Mouse (Mus musculus) bone marrow, adult 2 months (tissue): ENCODE results near the gene Cnnm4. TPM values are rescaled to one million over a fixed set of nuclear protein-coding genes. Genes with fewer than 3 reads are reported as not detected.
A peak's percentile ranks its signal among the peaks of the same experiment; 100 is the strongest.

ENCODE experiments used
- H3K27ac ChIP-seq: fragments of 200-500 bp; 2 replicates; pipeline ENCODE4 v1.5.1; 2012; ENCODE audit warnings: low read depth, mild to moderate bottlenecking, control low read depth, inconsistent platforms, low read length; ENCODE audit not compliant: control insufficient read depth, poor library complexity, insufficient read depth
- H3K4me1 ChIP-seq: fragments of 200-500 bp; 2 replicates; pipeline ENCODE4 v1.6.1; 2011; ENCODE audit warnings: low read length; ENCODE audit not compliant: control insufficient read depth, insufficient read depth
- H3K4me3 ChIP-seq: fragments of 200-500 bp; replicated peaks from 2 replicates; pipeline ENCODE3; 2011; ENCODE audit warnings: mild to moderate bottlenecking, low read depth, low read length, control low read depth; ENCODE audit not compliant: control insufficient read depth
- CTCF ChIP-seq: fragments of 200-500 bp; IDR thresholded peaks from 2 replicates; pipeline ENCODE4 v1.5.1; 2011; ENCODE audit warnings: low read length, control low read depth; ENCODE audit not compliant: control insufficient read depth, insufficient read depth
- POLR2A ChIP-seq: fragments of 200-500 bp; IDR thresholded peaks from 2 replicates; pipeline ENCODE4 v1.6.1; 2011; ENCODE audit warnings: low read depth, mild to moderate bottlenecking, control low read depth, low read length, borderline replicate concordance; ENCODE audit not compliant: control insufficient read depth
- WGBS: fragments of 180-500 bp; shearing (Covaris S2); methylation state at CpG from one replicate; pipeline ENCODE4 v1.1.7; 2018; 5-methylcytosine and 5-hydroxymethylcytosine counted together
- polyA plus RNA-seq: library from polyadenylated mRNA; stranded (reverse); fragments of >200 nt; gene quantifications from 2 replicates; pipeline ENCODE4 v1.2.4, GENCODE M21; 2011; ENCODE audit warnings: low replicate concordance; ENCODE audit not compliant: missing spikeins, insufficient read depth, insufficient read length

The Cnnm4 gene
- polyA plus RNA-seq, 1 experiment: 4.2 TPM

DNA sequence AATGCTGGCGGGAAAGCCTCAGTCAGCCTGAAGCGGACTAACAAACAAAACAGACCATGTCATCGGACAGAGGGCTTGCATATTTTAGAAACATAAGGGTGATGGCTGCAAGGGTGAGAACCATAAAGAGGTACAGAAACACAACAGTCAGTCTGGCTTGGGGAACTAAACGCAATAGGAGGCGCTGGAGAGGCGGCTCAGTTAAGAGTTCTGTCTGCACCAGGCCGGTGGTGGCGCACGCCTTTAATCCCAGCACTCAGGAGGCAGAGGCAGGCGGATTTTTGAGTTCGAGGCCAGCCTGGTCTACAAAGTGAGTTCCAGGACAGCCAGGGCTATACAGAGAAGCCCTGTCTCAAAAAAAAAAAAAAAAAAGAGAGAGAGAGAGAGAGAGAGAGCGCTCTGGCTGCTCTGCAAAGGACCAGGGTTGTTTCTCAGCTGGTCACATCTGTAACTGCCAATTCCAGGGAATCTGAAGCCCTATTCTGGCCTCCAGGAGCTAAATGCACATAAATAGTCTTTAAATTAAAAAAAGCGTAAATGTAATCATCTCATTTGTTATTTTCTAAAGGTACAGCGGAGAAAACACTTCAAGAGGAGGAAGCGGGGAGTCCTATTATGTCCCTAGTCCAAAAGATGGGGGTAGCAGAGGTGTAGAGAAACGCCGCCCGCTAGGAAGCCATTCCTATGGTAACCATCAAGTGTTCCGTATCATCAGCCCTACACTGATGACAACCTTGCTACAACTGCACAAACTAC lies 74.6 kb downstream of the Cnnm4 start:
- TF ChIP-seq POLR2A (no peak), CTCF (no peak)
- 54% methylated on average over 19 of the region's 19 CpGs for WGBS
- Histone ChIP-seq H3K4me3 (peak overlapping the region; percentile 34), H3K27ac (no peak overlapping the region), H3K4me1 (no peaks in the 10 kb centered on the region; the same call in 1 of the 2 replicates)

DNA sequence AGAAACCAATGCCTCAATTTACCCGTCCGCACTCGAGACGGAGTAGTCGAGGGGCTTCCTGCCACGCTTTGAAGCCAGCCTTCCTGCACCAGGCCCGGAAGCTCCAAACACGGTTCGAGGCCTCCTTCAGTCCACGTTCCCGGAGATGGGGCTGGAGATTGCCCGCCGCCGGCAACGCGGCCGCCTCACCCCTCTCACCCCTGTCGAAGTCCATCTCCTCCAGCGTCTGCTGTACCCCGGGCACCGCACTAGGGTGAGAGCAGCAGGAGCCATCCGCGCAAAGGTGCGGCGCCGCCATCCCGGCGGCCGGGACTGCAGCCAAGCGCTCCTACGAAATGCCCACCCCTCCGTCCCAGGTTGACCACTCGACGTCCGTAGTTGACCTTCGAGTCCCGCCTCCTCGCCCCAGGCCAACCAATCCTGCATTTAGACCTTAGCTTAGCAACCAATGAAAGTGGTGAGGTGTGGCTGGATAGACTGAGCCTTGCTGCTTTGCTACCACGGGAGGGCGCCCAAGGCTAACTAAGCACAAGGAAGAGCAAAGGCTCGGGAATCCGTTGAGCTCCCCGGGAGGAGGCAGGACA lies 75.6 kb downstream of the Cnnm4 start, which contains the start of gene Ankrd39:
TSS of gene Ankrd39 (minus strand) at position 558 of the 584 bp plus-strand sequence.
- H3K4me3 ChIP-seq: peak within 1 kb of the TSS; percentile 88
- no peaks in the 10 kb centered on the region; the same call in 1 of the 2 replicates for H3K4me1 ChIP-seq
- TF ChIP-seq CTCF (peak; percentile 99), POLR2A (peak; percentile 77; the same call in 1 of the 2 replicates)
- under 1% methylated on average over 43 of the region's 43 CpGs for WGBS
- H3K27ac ChIP-seq: peak within 1 kb of the TSS; percentile 12; the same call in 1 of the 2 replicates

DNA sequence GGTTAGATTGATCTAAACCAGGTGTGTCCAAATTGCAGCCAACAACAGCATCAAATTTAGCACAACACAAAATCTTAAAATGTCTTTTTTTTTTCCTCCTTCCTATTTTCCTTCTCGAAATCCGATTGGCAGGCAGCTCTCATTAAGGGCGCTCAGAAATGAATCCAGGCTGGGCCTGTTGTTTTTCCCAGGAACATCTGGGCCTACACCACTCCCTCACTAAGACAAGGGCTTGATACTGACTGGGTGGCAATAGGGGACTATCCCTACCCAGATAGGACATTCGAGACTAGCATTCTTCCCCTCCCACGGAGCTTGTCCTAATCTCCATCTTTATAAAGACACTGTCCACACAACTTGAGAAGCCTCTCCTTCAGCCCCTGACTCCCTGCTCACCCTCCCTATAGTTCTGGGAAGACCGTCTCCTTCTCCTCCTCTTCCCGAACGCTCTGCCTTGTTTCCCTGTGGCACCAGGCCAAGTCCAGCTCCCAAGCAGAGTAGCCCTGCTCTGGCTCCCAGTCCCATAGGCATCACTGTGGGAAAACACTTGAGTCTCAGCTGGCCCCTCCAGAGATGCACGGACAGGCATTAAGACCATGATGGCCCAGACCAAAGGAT lies 76.7 kb downstream of the Cnnm4 start:
- TF ChIP-seq POLR2A (no peak), CTCF (no peak)
- 78% methylated on average over 9 of the region's 9 CpGs for WGBS
- Histone ChIP-seq H3K4me1 (no peaks in the 10 kb centered on the region; the same call in 1 of the 2 replicates), H3K4me3 (no peak overlapping the region), H3K27ac (no peak overlapping the region)

DNA sequence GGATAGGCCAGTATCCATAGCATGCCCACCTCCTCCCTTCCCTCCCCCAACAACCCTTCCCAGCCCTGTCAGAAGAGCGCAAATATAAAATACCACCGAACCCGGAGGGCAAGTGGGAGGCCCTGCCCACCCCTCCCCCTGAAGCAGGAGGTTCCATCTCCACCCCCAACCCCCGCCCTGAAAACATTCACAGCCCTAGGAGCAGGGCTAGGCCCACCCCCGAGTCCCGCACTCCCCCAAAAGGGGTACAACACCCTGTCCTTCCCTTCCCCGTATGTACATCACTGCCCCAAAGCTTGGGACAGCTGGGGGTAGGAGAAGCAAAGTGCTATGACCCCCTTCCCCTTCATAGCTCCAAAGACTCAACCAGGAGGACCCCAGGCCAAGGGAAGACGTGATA lies 77.4 kb downstream of the Cnnm4 start:
- no peak overlapping the region for H3K27ac ChIP-seq
- no peak overlapping the region for H3K4me3 ChIP-seq
- no peak for TF ChIP-seq CTCF
- TF ChIP-seq POLR2A: no peak
- 78% methylated on average over 8 of the region's 8 CpGs for WGBS
- H3K4me1 ChIP-seq: no peaks in the 10 kb centered on the region; the same call in 1 of the 2 replicates

DNA sequence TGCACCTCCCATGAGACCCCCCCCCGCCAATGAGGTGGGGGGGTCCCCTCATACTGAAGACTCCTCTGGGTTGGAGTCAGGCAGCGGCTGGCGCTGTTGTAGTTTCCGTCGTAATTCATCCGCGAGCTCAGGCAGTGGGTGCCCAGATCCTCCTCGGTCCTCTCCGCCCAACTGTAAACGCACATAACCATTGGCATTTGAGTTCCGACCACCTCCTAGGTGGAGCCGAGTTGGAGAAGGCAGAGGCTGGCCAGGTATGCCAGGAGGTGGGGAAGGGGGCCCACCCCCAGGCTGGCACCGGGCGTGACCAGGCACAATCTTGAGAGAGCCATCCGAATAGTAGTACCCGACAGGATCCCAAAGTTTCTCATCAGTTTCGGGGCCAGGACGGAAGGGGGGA lies 78.1 kb downstream of the Cnnm4 start:
- H3K4me1 ChIP-seq: no peaks in the 10 kb centered on the region; the same call in 1 of the 2 replicates
- TF ChIP-seq POLR2A (no peak), CTCF (no peak)
- H3K27ac ChIP-seq: no peak overlapping the region
- no peak overlapping the region for H3K4me3 ChIP-seq
- 91% methylated on average over 18 of the region's 18 CpGs for WGBS

DNA sequence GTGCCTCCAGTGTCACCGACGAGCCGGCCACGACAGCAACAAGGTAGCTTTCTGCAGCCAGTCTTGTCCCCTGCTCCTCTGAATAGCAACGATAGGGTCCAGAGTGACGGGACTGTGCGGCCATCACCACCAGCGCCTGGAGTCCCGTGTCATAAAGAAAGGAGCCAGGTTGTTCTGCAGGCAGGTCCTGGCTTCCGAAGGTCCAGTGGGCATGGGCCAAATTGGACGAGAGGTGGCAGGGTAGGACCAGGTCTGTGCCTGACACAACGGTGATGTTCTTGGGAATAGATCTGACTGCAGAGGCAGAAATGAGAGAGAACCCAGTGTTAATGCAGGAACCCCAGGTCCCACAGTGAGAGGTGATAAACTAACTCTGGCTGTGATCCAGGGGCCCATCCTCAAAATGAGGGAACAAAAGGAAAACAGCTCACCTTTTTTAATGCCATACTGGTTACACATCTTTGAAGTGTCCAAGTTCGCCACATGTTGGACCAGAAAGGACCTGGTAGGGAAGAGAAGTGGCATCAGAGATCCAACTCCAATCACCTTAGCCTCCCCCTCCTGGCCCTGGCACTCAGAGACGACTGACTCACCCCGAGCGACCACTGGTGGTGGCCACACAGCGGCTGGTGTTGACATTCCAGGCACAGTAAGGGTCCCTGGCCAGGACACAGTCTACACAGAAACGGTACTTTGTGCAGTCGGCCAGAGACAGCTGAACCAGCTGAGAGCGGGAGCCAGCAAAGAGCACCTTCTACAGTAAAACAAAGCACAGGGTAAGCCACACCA lies 78.8 kb downstream of the Cnnm4 start:
- WGBS: 87% methylated on average over 20 of the region's 20 CpGs

DNA sequence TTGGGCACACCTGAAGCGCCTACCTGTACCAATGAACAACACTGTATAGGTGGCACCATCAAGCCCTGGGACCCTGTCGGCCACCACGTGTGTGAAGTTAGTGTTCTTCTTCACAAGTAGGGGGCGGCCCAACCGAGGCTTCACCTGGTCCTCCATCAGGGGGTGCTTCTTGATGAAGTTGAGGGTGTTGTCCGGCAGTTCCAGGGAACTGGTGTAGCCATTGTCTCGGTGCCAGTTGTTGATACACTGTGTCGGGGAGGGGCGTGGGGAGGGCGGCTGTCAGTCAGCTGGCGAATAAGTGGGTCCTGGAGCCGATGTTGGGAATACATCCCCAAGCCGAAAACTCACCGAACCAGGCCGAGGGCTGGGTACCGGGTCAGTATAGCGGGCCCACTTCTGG lies 80.5 kb downstream of the Cnnm4 start:
- TF ChIP-seq POLR2A (no peak), CTCF (no peak)
- H3K4me3 ChIP-seq: no peak overlapping the region
- H3K4me1 ChIP-seq: no peaks in the 10 kb centered on the region
- no peak overlapping the region for H3K27ac ChIP-seq
- 85% methylated on average over 17 of the region's 17 CpGs for WGBS

More for the DNA sequence above, 78.8 kb downstream of the Cnnm4 start:
- H3K27ac ChIP-seq: no peak overlapping the region
- TF ChIP-seq POLR2A: no peak
- no peak for TF ChIP-seq CTCF
- H3K4me1 ChIP-seq: no peaks in the 10 kb centered on the region; the same call in 1 of the 2 replicates
- no peak overlapping the region for H3K4me3 ChIP-seq
